In genomic region chr10:83634461-83634860, GRCm38 (mm10) we compare ENCODE assay signal across 8 mouse cellular contexts. TPM values are rescaled to one million over a fixed set of nuclear protein-coding genes. Genes with fewer than 3 reads are reported as not detected.
DNase-seq lines count a peak whose midpoint lies in the region; ATAC-seq and TF ChIP-seq lines count a peak whose summit lies in the region.

No protein-coding gene starts in this region.

- H3K27ac ChIP-seq in lung, postnatal 0 days (ENCODE audit: low read length) = no peak overlapping the region

- WGBS in lung, postnatal 0 days = 21% methylated on average over 5 of the region's 5 CpGs

- H3K9ac ChIP-seq in lung, postnatal 0 days (replicated peaks; ENCODE audit: low read depth) = no peak overlapping the region

- H3K36me3 ChIP-seq in G1E (replicated peaks) = no peaks in the 10 kb centered on the region
- H3K36me3 ChIP-seq in lung, postnatal 0 days (ENCODE audit: insufficient read depth, low read length) = peaks cover 4% of the 10 kb centered on the region; the same call in 1 of the 2 replicates

- H3K4me2 ChIP-seq in lung, postnatal 0 days (replicated peaks; ENCODE audit: low read depth, low read length) = no peak overlapping the region

- no peak for TF ChIP-seq CTCF in G1E (IDR thresholded peaks at IDR 0.05; ENCODE audit: low read depth, low read length)
- no peak for TF ChIP-seq CTCF in brain, embryonic 14.5 days (IDR thresholded peaks at IDR 0.05; ENCODE audit: borderline replicate concordance, extremely low read depth, insufficient read depth, insufficient read length)
- TF ChIP-seq CTCF in lung, postnatal 0 days (IDR thresholded peaks at IDR 0.05) = no peak

- no peak for TF ChIP-seq EP300 in lung, postnatal 0 days (IDR thresholded peaks at IDR 0.05)

- no peak overlapping the region for H3K4me3 ChIP-seq in G1E (ENCODE audit: low read depth, low read length)
- no peak overlapping the region for H3K4me3 ChIP-seq in lung, postnatal 0 days (ENCODE audit: low read depth, low read length)

- peaks cover 5% of the 10 kb centered on the region; the same call in 1 of the 2 replicates for H3K4me1 ChIP-seq in G1E (ENCODE audit: insufficient read depth, low read depth, low read length)
- H3K4me1 ChIP-seq in lung, postnatal 0 days (ENCODE audit: insufficient read depth, low read depth, low read length) = no peaks in the 10 kb centered on the region

- H3K9me3 ChIP-seq in G1E (replicated peaks) = no peaks in the 10 kb centered on the region
- no peaks in the 10 kb centered on the region for H3K9me3 ChIP-seq in lung, postnatal 0 days (ENCODE audit: low read length)

- peaks cover 44% of the 10 kb centered on the region for H3K27me3 ChIP-seq in G1E (ENCODE audit: insufficient read depth, low read length)
- H3K27me3 ChIP-seq in lung, postnatal 0 days (replicated peaks; ENCODE audit: insufficient read depth, low read length) = no peaks in the 10 kb centered on the region

- peak; percentile 46; the same call in 1 of the 2 replicates for ATAC-seq in G1E (ENCODE audit: extremely low read depth, insufficient number of reproducible peaks, low FRiP score, poor library complexity, severe bottlenecking)
- no peak for ATAC-seq in lung, postnatal 0 days

- no peak for TF ChIP-seq POLR2A in brain, embryonic 14.5 days (IDR thresholded peaks at IDR 0.05; ENCODE audit: borderline replicate concordance, extremely low read depth, insufficient read depth, insufficient read length, poor library complexity, severe bottlenecking)

- DNase-seq in kidney, postnatal 10 days = peak; percentile 73
- no peak for DNase-seq in kidney, adult 9 months
- DNase-seq in G1E (ENCODE audit: low spot score) = no peak
- peak; percentile 73 for DNase-seq in brain, embryonic 14.5 days (ENCODE audit: low read depth)
- DNase-seq in lung, postnatal 0 days (ENCODE audit: low spot score) = peak; percentile 15
- peak; percentile 62 for DNase-seq in yolk sac, embryonic 10.5 days (ENCODE audit: low spot score)
- no peak for DNase-seq in testis, postnatal 10 days (ENCODE audit: low spot score)
- DNase-seq in c-Kit-positive CD71-positive TER-119-positive erythroid progenitor cells, embryonic 14.5 days (ENCODE audit: low spot score) = no peak

RNA-seq across cellular contexts. Expression of gene Appl2, which starts 14.1 kb away (rescaled TPM):
- total RNA-seq in G1E (2014; fragmentation: Nextera tagmentation) = 11.1 and 12.0 TPM in 2 replicates
- total RNA-seq in G1E (2017) = 14.2 and 15.7 TPM in 2 replicates
- 23.3 and 26.3 TPM in 2 replicates for polyA plus RNA-seq in G1E (2012)
- polyA plus RNA-seq in brain, embryonic 14.5 days (2012; rRNA removed) = 16.1 and 36.8 TPM in 2 replicates
- 40.5 and 54.3 TPM in 2 replicates for polyA plus RNA-seq in lung, postnatal 0 days (2015; fragmentation: Nextera tagmentation; extraction: Ambion mirVana)

Comparison
In these comparisons a context has a peak if more than half of its experiments do, and no peak if none do; other contexts are left out.
1. DNase-seq: peak in kidney, postnatal 10 days (single experiment), brain, embryonic 14.5 days (single experiment), lung, postnatal 0 days (single experiment) and yolk sac, embryonic 10.5 days (single experiment); none in kidney, adult 9 months (single experiment), G1E (single experiment), testis, postnatal 10 days (single experiment) and c-Kit-positive CD71-positive TER-119-positive erythroid progenitor cells, embryonic 14.5 days (single experiment).